Mouse (Mus musculus): ENCODE measurements around the gene C1qtnf3. TPM values are rescaled to one million over a fixed set of nuclear protein-coding genes. Genes with fewer than 3 reads are reported as not detected.

Gene C1qtnf3
- 0.09 TPM in 1 of 2 replicates, not detected in the other for polyA plus RNA-seq (2021; fragmentation: Nextera tagmentation)
- long read RNA-seq, experiment 1, partial matches to known transcripts, result 0 of 1 reads
- long read RNA-seq, experiment 1, other reads (novel, unspliced or antisense), result 0 of 1 reads
- long read RNA-seq, experiment 2, result 0 reads

GRCm38 (mm10) chr15:10951951-10952759 is at the start of gene C1qtnf3:
C1qtnf3 (plus strand) TSS chr15:10952332.

DNA sequence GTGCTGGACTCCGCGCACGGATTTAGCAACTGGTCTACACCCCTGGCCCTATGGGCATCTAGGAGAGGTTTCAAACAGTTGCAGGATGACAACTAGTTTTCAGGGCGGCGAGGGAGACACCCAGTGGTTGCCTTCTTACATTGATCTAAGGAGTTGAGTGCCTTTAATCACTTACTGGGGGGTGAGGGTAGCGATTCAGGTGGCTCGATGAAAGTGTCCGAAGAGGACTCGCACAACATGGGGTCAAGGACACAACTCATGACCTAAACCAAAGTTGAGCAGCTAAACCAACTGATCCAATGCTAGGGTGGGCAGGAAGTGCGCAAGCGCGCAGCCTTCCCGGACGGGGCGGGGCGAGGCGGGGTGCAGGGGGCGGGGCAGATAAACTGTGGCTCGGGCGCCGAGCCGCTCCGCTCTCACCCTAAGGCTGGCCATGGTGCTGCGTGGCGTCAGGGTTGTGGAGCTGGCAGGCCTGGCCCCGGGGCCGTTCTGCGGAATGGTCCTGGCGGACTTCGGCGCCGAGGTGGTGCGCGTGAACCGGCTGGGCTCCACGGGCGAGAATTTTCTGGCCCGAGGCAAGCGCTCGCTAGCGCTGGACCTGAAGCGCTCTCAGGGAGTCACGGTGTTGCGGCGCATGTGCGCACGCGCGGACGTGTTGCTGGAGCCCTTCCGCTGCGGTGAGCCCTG is 29.4 kb downstream of the C1qtnf3 start, which contains the start of gene Amacr:
Gene Amacr (plus strand): TSS at position 380 of the 687 bp plus-strand sequence.

DNA sequence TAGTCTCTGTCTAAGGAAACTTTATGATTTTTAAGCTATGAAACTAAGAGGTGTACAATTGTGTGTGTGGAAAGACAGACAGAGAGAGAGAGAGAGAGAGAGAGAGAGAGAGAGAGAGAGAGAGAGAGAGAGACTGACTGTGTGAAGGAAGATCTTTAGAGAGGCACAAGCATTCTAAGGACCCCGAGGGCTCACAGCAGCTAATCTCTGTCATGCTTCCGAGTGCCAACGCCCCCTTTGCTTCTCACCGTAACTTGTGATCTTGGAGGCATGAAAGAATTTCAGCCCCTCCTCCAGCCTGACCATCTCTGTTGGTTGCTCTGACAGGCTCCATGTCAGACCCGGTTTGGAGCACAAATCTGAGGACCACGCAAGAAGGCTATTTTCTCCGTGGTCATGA is 48.3 kb downstream of the C1qtnf3 start, which contains the start of gene Slc45a2:
Gene Slc45a2 (plus strand): TSS at position 301 of the 400 bp plus-strand sequence.

Other genes with a start within 250 kb of the C1qtnf3 start
- gene Rai14, start 237.7 kb upstream of the C1qtnf3 start, polyA plus RNA-seq (2021; fragmentation: Nextera tagmentation), result 1.4 and 1.5 TPM in 2 replicates
- 14.1 and 14.7 TPM in 2 replicates for gene Amacr, start 29.4 kb downstream of the C1qtnf3 start, polyA plus RNA-seq (2021; fragmentation: Nextera tagmentation)
- not detected in 2 replicates for gene Slc45a2, start 48.4 kb downstream of the C1qtnf3 start, polyA plus RNA-seq (2021; fragmentation: Nextera tagmentation)
- 0.49 and 0.75 TPM in 2 replicates for gene Rxfp3, start 85.7 kb downstream of the C1qtnf3 start, polyA plus RNA-seq (2021; fragmentation: Nextera tagmentation)
- gene Adamts12, start 112.5 kb downstream of the C1qtnf3 start, polyA plus RNA-seq (2021; fragmentation: Nextera tagmentation), result 0.04 TPM in 1 of 2 replicates, not detected in the other

Measured in left cerebral cortex, adult 6 months (tissue).